Mouse (Mus musculus): ENCODE measurements at regions not wholly inside any gene's neighbourhood (a gene's known extent, or its start where the extent isn't known, plus 50 kb on each side); places are given as distances from the start of the nearest gene placed in this dataset.

- TF ChIP-seq CTCF (IDR thresholded peaks at IDR 0.05; ENCODE audit: low read depth) (no peak), EP300 (IDR thresholded peaks at IDR 0.05; ENCODE audit: low read depth) (no peak)
Measured at GRCm38 (mm10) chr11:26793928-26794628, 200.3 kb upstream of the Vrk2 start.
